Mouse (Mus musculus): ENCODE measurements around the gene Hipk2. TPM values are rescaled to one million over a fixed set of nuclear protein-coding genes. Genes with fewer than 3 reads are reported as not detected.

Hipk2 gene
- polyA plus RNA-seq, 1 experiment from 2014 or later, result 13.7 TPM

- no peaks in the 10 kb centered on the region for H3K4me1 ChIP-seq (replicated peaks; ENCODE audit: control insufficient read depth, insufficient read depth)
- H3K9ac ChIP-seq (ENCODE audit: low read length), result no peak overlapping the region
- WGBS, result 55% methylated on average over 3 of the region's 3 CpGs
- DNase-seq (ENCODE audit: low spot score), result no peak
- no peak overlapping the region for H3K4me3 ChIP-seq (ENCODE audit: low read depth, low read length)
- peaks cover 17% of the 10 kb centered on the region for H3K36me3 ChIP-seq (ENCODE audit: control insufficient read depth, insufficient read depth, low read length)
- H3K27me3 ChIP-seq (ENCODE audit: control insufficient read depth, insufficient read depth, low read length), result no peaks in the 10 kb centered on the region
- H3K27ac ChIP-seq (replicated peaks), result no peak overlapping the region
- no peaks in the 10 kb centered on the region for H3K9me3 ChIP-seq (ENCODE audit: control insufficient read depth, low read length)
- TF ChIP-seq EP300 (optimal IDR thresholded peaks at IDR 0.05) (no peak), CTCF (IDR thresholded peaks at IDR 0.05; ENCODE audit: low read depth) (no peak)
- no peak overlapping the region for H3K4me2 ChIP-seq (replicated peaks; ENCODE audit: low read depth)
- no peak for ATAC-seq (ENCODE audit: low FRiP score, low TSS enrichment)
Observed at GRCm38 (mm10) chr6:38739266-38739665, 136.7 kb downstream of the Hipk2 start.

GRCm38 (mm10) chr6:38737763-38738162 is 138.2 kb downstream of the Hipk2 start:
- TF ChIP-seq EP300 (optimal IDR thresholded peaks at IDR 0.05) (no peak), CTCF (IDR thresholded peaks at IDR 0.05; ENCODE audit: low read depth) (peak; percentile 51)
- Histone ChIP-seq H3K4me2 (replicated peaks; ENCODE audit: low read depth) (no peak overlapping the region), H3K4me1 (replicated peaks; ENCODE audit: control insufficient read depth, insufficient read depth) (no peaks in the 10 kb centered on the region), H3K4me3 (ENCODE audit: low read depth, low read length) (no peak overlapping the region), H3K9me3 (ENCODE audit: control insufficient read depth, low read length) (no peaks in the 10 kb centered on the region), H3K27me3 (ENCODE audit: control insufficient read depth, insufficient read depth, low read length) (no peaks in the 10 kb centered on the region), H3K36me3 (ENCODE audit: control insufficient read depth, insufficient read depth, low read length) (peaks cover 20% of the 10 kb centered on the region), H3K27ac (replicated peaks) (no peak overlapping the region), H3K9ac (ENCODE audit: low read length) (no peak overlapping the region)
- ATAC-seq (ENCODE audit: low FRiP score, low TSS enrichment), result no peak
- 53% methylated on average over 2 of the region's 2 CpGs for WGBS
- no peak for DNase-seq (ENCODE audit: low spot score)

- H3K4me1 ChIP-seq (replicated peaks; ENCODE audit: control insufficient read depth, insufficient read depth), result no peaks in the 10 kb centered on the region
- H3K36me3 ChIP-seq (ENCODE audit: control insufficient read depth, insufficient read depth, low read length), result peaks cover 20% of the 10 kb centered on the region
- ATAC-seq (ENCODE audit: low FRiP score, low TSS enrichment), result peak; percentile 86
- DNase-seq (ENCODE audit: low spot score), result peak; percentile 77
- no peaks in the 10 kb centered on the region for H3K27me3 ChIP-seq (ENCODE audit: control insufficient read depth, insufficient read depth, low read length)
- H3K4me2 ChIP-seq (replicated peaks; ENCODE audit: low read depth), result no peak overlapping the region
- TF ChIP-seq CTCF (IDR thresholded peaks at IDR 0.05; ENCODE audit: low read depth), result peak; percentile 98
- TF ChIP-seq EP300 (optimal IDR thresholded peaks at IDR 0.05), result no peak
- H3K27ac ChIP-seq (replicated peaks), result no peak overlapping the region
- H3K9ac ChIP-seq (ENCODE audit: low read length), result no peak overlapping the region
- no peaks in the 10 kb centered on the region for H3K9me3 ChIP-seq (ENCODE audit: control insufficient read depth, low read length)
- H3K4me3 ChIP-seq (ENCODE audit: low read depth, low read length), result no peak overlapping the region
- 15% methylated on average over 4 of the region's 4 CpGs for WGBS
Observed at GRCm38 (mm10) chr6:38736240-38736639, 139.7 kb downstream of the Hipk2 start.

GRCm38 (mm10) chr6:38732681-38733080 is 143.3 kb downstream of the Hipk2 start:
- ATAC-seq (ENCODE audit: low FRiP score, low TSS enrichment) (no peak), DNase-seq (ENCODE audit: low spot score) (no peak)
- H3K27me3 ChIP-seq (ENCODE audit: control insufficient read depth, insufficient read depth, low read length), result no peaks in the 10 kb centered on the region
- no peaks in the 10 kb centered on the region for H3K4me1 ChIP-seq (replicated peaks; ENCODE audit: control insufficient read depth, insufficient read depth)
- H3K27ac ChIP-seq (replicated peaks), result no peak overlapping the region
- no peaks in the 10 kb centered on the region for H3K9me3 ChIP-seq (ENCODE audit: control insufficient read depth, low read length)
- no peak overlapping the region for H3K4me3 ChIP-seq (ENCODE audit: low read depth, low read length)
- no peak overlapping the region for H3K4me2 ChIP-seq (replicated peaks; ENCODE audit: low read depth)
- TF ChIP-seq EP300 (optimal IDR thresholded peaks at IDR 0.05) (no peak), CTCF (IDR thresholded peaks at IDR 0.05; ENCODE audit: low read depth) (no peak)
- no peak overlapping the region for H3K9ac ChIP-seq (ENCODE audit: low read length)
- 78% methylated on average over 3 of the region's 3 CpGs for WGBS
- peaks cover 25% of the 10 kb centered on the region for H3K36me3 ChIP-seq (ENCODE audit: control insufficient read depth, insufficient read depth, low read length)

- Histone ChIP-seq H3K27me3 (ENCODE audit: control insufficient read depth, insufficient read depth, low read length) (no peaks in the 10 kb centered on the region), H3K9ac (ENCODE audit: low read length) (no peak overlapping the region), H3K4me1 (replicated peaks; ENCODE audit: control insufficient read depth, insufficient read depth) (no peaks in the 10 kb centered on the region), H3K9me3 (ENCODE audit: control insufficient read depth, low read length) (no peaks in the 10 kb centered on the region), H3K36me3 (ENCODE audit: control insufficient read depth, insufficient read depth, low read length) (peaks cover 14% of the 10 kb centered on the region), H3K27ac (replicated peaks) (no peak overlapping the region), H3K4me3 (ENCODE audit: low read depth, low read length) (no peak overlapping the region), H3K4me2 (replicated peaks; ENCODE audit: low read depth) (no peak overlapping the region)
- 85% methylated on average over 15 of the region's 15 CpGs for whole genome bisulfite sequencing
- ATAC-seq (ENCODE audit: low FRiP score, low TSS enrichment) (no peak), DNase-seq (ENCODE audit: low spot score) (no peak)
- no peak for TF ChIP-seq EP300 (optimal IDR thresholded peaks at IDR 0.05)
- TF ChIP-seq CTCF (IDR thresholded peaks at IDR 0.05; ENCODE audit: low read depth), result no peak
Observed at GRCm38 (mm10) chr6:38730169-38731146, 145.5 kb downstream of the Hipk2 start.

GRCm38 (mm10) chr6:38725515-38725914 is 150.4 kb downstream of the Hipk2 start:
- no peak overlapping the region for H3K4me2 ChIP-seq (replicated peaks; ENCODE audit: low read depth)
- no peak overlapping the region for H3K4me3 ChIP-seq (ENCODE audit: low read depth, low read length)
- H3K27ac ChIP-seq (replicated peaks), result no peak overlapping the region
- H3K9me3 ChIP-seq (ENCODE audit: control insufficient read depth, low read length), result no peaks in the 10 kb centered on the region
- ATAC-seq (ENCODE audit: low FRiP score, low TSS enrichment) (no peak), DNase-seq (ENCODE audit: low spot score) (no peak)
- peaks cover 5% of the 10 kb centered on the region for H3K36me3 ChIP-seq (ENCODE audit: control insufficient read depth, insufficient read depth, low read length)
- 94% methylated on average over 3 of the region's 3 CpGs for WGBS
- no peaks in the 10 kb centered on the region for H3K27me3 ChIP-seq (ENCODE audit: control insufficient read depth, insufficient read depth, low read length)
- H3K9ac ChIP-seq (ENCODE audit: low read length), result no peak overlapping the region
- TF ChIP-seq CTCF (IDR thresholded peaks at IDR 0.05; ENCODE audit: low read depth) (no peak), EP300 (optimal IDR thresholded peaks at IDR 0.05) (no peak)
- no peaks in the 10 kb centered on the region for H3K4me1 ChIP-seq (replicated peaks; ENCODE audit: control insufficient read depth, insufficient read depth)
